Mouse (Mus musculus): ENCODE measurements at regions not wholly inside any gene's neighbourhood (a gene's known extent, or its start where the extent isn't known, plus 50 kb on each side); places are given as distances from the start of the nearest gene placed in this dataset.

DNA sequence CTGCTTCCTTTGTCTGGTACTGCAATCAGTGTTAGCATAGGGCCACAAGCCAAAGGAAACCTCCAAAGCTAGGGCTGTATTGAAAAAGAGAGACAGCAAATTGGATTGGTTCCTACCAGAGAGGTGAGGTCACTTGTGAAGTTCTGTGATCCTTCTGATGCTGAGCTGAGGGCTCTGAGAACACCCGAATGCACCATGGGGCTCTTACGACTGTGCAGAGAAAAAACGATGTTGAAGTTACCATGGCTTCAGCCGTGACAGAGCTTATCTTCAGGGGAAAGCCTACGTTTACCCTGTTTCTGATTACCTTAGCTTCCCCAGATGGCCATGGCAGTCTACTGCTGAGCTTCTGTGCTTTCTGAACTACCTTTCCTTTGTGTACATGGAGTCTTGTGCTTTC lies 53.9 kb upstream of the Fmo9 start:
- DNase-seq (ENCODE audit: low spot score), result no peak

DNA sequence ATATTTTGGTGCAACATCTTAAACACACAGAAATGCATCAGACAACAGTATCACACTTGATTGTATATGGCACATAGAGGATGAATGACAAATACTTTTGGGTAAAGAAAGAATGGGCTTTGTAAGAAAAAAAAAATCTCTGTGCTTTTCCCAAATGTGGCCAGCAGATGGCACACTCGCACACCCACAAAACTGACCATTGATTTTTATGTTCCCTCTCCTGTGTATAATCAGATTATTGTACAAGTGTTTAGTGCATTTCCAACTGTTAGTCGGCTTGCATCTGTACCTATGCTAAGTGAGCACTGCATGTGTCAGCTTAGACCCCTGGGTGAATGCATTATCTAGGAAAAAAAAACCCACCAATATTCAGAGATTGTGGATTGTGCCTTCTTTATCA lies 56.4 kb upstream of the Fmo9 start:
- DNase-seq (ENCODE audit: low spot score), result no peak

DNA sequence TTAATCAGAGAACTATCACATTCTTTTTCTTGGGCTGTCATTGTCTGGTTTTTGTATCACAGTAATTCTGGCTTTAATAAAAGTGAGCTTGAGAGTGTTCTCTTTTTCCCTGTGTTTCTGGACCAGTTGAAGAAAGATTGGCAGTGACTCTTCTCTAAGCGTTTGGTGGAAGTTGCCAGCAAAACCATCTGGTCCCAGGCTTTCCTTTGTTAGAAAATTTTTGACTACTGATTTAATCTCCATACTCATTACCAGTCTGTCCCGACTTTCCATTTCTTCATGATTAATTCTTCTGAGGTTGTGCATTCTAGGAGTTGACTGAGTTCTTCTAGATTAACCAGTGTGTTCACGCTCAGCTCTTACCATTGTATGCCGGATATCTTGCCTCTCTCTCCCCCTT lies 68.6 kb upstream of the Fmo9 start:
- DNase-seq (ENCODE audit: low spot score), result no peak

DNA sequence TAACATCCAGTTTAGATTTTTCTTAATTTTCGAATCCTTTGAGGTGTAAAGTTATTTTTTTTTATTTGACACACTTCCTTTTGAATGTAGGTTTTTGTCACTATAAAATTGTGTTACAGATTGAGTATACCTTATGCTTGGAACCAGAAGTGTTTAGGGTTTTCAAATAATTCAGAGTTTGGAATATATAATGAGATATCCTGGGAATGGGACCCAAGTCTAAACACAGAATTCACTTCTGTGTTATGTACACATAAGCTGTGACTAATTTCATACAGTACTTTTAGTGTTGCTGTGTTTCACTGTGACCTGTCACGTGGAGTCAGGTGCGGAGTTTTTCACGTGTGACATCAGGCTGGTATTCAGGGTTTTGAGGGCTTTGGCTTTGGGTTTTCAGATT lies 69.1 kb upstream of the Fmo9 start:
- no peak for DNase-seq (ENCODE audit: low spot score)

DNA sequence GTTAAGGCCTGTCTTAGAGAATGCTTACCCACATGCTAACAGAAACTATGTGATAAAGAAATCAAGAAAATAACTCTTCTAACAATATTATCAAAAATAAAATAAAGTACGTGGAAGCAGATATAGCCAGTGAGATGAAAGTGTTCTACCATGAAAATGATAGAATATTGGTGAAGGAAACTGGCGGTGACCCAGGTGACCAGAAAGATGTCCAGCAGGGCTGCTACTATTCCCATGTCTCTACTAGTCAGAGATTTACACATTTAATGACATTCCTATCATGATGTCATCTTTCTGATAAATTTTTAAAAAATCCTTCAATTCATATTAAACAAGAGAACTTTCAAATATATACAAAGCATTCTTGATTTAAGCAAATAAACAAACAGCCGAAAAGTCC lies 69.8 kb upstream of the Fmo9 start:
- no peak for DNase-seq (ENCODE audit: low spot score)

DNA sequence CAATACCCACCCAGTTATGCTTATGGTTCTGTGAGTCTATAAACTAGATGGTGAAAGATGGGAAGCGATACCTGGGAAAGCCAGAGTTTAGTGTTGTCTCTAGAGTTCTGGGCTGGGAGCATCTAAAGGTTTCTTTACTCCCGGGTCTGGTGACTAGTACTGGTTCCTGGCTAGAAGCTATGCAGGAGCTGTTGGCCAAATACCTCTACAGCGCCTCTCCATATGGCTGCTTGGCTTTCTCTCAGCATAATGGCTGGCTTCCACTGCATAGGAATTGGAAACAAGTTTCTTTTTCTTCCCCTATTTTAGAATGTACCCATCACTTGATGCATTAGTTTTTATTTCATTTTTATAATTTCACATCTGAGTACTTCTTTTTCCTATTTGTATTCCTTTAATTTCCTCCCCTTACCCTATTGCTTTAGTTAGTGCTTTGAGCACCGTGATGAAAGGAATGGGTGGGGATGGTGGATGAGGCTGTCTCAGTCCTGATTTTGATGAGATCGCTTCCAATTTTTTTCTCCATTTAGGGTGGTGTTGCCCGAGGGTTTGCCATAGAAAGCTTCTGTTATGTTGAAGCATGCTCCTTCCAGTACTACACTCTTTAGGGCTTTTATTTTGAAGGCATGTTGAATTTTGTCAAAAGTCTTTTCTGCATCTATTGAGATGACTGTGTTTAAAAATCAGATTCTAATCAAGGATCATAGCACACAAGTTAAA lies 71.5 kb upstream of the Fmo9 start:
- DNase-seq (ENCODE audit: low spot score), result no peak

DNA sequence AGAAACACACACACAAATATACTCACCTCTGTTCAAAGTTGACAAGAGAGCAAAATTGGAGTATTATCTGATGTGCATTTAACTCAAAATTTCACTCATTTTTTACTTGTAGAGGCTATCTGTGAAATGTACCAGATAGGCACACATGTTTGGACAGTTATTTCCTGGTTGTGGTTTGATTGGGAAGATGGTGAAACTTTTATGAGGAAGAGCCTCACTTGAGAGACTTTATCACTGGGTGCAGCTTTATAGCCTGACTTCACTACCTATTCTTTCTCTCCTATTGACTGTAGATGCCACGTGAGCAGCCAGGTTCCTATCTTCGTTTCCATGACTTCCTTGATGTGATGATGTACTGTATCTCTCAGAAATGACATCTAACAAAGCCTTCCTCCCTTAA lies 77.3 kb upstream of the Fmo9 start:
- no peak for DNase-seq (ENCODE audit: low spot score)

DNA sequence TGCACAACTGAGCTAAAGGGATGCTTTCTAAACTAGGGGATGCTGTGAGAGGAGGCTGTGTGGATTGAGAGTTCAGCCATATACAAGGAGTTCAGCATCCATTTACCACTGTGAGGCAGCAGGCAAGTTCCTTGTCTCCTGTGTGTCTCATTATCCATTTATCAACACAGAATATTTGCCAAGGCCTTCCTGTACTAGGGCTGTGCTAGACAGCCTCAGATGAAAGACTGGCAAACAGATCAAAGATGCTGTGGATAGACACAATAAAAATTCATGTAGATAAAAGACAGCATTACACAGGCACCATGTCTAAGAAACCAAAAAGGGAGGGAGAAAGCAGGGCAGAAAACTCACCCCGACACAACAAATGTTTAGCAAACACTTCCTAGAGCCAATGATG lies 91.5 kb upstream of the Fmo9 start:
- DNase-seq (ENCODE audit: low spot score), result no peak

DNA sequence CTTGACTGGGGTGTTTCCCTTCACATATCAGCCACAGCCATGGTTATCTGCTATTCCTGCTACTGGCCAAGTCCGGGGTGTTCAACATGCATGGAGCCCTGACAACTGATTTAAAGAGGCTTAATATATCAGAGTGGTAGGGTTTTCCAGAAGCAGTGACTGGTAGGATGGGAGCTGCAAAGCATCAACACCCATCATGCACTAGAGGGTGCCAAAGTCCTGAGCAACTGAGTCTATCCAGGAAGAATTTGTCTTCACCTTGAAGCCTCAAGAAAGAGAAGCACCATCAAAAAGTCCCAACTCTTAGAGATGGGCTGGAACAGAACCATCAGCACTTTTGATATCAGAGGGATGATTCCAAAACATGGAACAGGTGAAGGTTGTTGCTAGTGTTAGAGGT lies 100.5 kb upstream of the Fmo9 start:
- no peak for DNase-seq (ENCODE audit: low spot score)

DNA sequence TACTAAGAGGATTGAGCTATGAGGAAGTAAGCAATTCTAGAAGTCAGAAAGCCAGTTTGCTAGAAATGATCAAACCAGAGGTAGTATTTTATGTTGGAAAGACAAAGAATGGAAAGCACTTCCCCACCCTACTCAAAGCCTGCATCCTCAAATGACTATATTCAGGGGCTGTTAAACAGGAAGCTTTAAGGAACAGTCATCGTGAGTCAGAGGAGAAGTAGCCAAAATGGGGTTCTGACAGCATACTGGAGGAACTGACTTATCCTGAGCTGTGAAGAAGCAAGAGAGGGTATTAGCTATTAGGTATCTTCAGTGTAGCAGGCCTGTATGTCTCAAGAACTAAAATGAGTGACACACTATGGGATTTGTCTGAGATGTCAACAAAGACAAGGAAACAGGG lies 106.3 kb upstream of the Fmo9 start:
- DNase-seq (ENCODE audit: low spot score), result no peak

DNA sequence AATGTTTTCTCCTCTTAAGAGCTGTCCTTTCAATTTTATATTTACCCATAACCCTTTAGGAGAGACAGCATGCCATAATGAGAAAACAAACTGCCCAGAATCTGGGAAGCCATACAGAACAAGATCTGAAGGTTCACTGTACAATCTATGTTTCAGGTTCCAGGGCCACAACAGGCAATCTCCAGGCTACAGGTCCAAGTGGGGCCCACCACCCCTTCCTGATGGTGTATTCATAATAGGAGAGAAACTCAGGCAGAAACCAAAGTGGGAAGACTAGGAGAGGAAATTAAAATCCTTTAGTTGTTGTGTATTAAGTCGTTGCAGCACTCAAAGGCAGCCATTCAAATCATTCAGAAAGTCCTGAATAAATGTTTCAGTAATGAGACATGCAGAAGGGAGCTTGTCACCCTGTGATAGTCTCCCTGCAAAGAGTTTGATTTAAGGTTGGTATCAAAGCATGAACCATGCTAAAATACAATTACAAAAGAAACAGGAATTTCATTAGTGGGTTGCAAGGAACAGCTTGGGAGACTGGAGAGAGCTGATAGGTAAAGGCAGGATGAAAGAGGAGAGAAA lies 107.3 kb upstream of the Fmo9 start:
- DNase-seq (ENCODE audit: low spot score), result no peak

DNA sequence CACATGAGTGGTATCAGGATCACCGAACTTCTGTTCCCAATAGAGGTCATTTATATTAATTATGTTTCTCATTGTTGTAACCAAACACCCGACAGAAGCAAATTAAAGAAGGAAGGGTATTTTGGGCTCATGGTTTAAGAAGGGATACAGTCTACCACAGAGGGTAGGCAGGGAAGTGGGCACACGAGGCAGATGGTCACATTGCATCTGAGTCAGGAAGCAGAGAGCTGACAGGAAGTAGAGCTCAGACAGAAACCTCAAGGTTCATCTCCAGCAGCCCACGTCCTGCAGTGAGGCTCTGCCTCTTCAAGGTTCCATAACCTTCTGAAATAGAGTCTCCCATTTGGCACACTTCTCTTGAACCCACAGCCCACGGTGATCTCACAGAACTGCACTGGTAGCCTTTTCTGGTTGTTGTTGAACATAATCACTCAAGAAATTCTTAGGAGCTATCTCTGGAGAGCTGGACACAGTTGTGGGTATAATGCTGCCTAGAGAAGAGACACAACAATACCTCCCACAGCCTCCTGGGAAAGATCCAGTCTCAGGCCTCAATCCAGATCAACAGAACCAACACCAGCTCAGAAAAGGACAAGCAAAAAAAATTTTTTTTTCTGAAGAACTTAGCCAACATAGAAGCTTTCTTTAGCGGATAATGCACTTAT lies 111.5 kb upstream of the Fmo9 start:
- no peak for DNase-seq (ENCODE audit: low spot score)

DNA sequence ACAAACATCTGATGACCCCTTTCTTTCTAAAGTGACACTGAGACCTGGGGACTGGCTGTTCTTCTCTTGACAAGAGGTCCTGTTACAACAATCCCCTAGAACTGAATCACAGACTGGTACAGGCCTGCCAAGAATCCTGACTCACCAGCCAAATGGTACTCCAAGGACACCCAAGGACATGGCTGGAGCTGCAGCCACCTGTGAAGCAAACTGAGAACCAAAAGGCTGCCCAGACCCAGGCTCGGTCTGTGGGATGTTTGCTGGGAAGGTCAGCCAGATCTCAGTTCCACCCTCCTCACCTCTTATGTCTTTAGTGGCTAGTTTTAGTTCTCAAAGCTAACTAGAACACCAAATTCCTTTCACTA lies 112.1 kb upstream of the Fmo9 start:
- DNase-seq (ENCODE audit: low spot score), result no peak

DNA sequence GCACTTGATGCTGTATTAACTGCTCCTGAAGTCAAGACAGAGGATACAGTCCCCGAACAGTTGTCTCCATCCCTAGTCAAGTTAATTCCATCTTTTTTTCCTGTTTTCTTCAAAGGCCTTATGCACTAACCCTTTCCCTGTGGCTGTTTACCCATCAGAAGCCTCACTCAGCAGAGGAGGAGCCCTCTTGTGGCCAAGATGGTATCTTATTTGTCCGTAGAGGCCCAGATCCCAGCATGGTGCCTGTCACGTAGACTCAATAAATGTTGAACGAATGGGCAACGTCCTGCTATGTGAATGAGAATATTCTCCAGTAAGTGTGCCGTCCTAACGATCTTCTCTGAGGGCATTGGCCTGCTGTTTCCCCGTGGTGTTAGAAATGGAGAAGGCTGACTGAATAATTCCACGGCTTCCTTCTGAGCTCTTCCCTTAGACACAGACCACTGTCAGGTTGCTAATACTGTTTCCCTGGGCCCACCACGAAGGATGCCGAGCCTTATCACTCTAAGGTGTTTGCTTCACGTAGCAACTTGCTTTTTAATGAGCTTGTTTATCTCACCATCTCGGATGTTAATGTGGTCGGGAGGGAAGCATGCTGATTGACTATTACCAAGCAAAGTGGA lies 113.1 kb upstream of the Fmo9 start:
- DNase-seq (ENCODE audit: low spot score), result no peak

DNA sequence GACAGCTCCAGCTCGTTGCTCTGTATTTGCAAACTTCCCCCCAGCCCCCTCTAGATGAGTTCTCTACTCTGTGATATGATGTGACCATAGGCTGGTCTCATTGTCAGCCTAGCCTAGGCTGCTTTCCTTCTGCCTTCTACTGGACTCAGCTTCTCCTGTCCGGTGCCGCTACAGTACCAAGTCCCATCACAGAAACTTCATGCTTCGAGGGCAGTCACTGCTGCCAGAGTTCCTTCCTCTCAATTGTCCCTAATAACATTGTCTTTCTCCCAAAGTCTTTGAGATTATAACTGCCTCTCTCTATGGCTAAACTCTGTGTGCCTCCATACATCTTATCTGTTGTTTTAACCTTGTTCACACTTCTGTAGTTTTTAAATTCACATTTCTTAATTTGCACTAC lies 114.0 kb upstream of the Fmo9 start:
- DNase-seq (ENCODE audit: low spot score), result no peak

DNA sequence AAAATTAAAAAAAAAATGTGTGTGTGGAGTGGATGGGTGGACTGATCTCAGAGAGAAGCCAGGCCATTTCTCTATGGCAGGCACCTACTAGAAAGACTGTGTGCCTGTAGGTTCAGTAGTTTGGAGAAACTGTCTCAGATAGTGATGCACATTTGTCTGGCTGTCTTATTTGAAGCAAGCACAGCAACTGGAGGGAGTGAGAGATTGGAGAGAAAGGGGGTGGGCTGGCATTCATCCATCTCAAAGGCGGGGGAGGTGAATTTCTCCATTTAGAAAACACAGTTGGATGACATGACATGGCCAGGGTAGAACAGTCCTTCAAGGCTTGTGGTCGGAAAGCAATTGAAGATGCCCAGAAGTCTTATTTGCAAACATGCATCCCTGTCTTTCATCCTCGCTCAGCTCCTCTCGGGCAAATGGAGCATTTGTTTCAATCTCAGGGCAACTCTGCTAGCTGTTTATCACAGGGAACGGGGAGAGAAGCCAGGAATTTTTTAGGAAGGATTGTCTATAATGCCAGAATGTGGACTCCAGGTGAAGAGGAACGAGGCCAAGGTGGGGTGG lies 114.8 kb upstream of the Fmo9 start:
- no peak for DNase-seq (ENCODE audit: low spot score)

DNA sequence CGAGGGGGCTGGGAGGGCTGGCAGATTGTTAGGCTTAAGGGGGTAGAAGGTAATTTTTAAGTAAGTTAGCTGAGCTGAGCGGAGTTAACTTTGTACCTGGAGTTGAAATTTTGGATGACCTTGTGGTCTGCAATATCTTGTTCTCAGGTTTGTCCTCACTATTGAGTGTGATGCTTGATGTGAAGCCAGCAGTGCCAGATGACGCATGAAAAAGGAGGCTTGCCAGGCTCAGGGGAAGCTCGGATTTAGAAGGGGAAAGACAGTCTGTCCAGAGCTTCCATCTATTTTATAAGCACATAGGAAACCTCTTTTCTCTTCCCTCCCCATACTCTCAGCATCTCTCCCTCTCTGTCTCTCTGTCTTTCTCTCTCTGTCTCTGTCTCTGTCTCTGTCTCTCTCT lies 115.3 kb upstream of the Fmo9 start:
- DNase-seq (ENCODE audit: low spot score), result no peak

DNA sequence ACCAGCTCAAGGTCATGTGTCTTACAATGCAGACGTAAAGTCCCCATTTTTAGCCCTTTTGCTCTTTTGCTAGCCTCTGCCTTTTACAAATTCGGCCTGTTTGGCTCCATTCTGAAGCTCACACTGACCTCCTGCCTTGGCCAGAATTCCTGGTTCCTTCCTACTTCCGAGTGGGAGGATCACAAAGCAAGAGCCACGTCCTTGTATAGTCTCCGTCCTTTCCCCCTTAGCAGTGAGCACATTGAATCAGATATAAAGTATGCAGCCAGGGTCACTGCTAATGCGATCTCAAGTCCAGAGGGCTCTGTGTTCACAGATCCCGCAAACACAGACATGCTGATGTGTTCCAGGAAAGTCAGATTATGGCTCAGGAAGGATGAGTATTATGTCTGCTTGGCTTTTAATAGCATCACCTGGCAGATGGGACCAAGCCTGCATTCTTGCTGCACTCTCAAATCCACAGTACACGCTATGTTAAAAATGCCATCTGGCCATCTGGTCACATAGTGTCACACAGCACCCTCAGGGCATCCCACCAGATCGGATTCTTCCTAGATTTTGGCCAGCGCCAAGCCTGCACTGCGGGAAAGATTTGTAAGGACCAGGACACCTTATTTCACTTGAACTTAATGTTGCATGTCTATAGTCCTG lies 119.4 kb upstream of the Fmo9 start:
- no peak for DNase-seq (ENCODE audit: low spot score)

DNA sequence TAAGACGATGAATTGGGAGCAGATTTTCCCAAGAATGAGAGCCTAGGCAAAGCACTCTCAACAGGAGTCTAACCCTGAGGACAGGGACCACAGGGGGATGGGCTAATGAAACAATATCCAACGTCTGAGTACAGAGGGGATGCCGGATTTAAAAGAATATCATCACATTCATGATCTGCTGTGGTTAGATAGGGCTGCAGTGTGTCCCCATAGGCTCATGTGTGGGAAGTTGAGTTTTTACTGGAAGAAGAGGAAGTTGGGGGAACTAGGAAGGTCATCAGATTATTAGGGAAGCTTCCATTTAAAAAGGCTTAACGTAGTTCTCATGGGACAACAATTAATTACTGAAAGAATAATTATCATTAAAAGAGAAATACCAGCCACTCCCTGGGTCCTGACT lies 120.3 kb upstream of the Fmo9 start:
- DNase-seq (ENCODE audit: low spot score), result no peak

DNA sequence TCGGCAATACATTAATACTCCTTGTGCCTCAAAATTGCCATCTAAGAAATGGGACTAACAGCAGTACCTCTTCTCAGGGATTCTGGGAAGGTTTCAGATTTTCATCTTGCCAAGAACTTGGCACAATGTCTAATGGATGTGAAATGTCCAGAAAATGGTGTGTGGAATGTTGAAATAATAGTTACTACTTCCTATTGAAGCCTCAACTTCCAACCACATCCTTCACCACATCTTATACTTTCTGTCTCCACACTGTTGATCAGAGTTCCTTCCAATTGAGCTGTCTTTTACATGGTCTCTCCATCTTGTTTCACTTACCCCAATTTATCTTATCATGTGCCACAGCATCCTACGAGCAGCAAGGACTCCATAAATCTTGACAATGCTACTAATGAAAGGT lies 122.3 kb upstream of the Fmo9 start:
- DNase-seq (ENCODE audit: low spot score), result no peak

DNA sequence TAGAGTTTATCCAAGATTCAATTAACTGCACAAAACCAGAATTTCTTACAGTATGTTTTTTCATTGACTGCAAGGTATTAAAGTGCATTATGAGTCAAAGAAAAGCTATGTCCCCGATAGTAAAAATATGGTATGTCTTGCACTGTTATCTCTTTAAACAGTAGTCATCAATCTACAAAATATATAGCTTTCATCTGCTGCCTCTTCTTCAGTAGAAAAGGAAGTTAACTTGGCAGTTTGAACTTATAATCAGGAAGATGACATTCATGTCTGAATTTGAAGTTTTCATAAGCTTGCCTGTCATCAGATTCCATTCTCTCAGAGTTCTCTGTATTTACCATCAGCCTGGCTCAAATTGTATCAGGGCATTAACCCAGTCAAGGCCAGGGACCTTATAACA lies 122.7 kb upstream of the Fmo9 start:
- DNase-seq (ENCODE audit: low spot score), result no peak

DNA sequence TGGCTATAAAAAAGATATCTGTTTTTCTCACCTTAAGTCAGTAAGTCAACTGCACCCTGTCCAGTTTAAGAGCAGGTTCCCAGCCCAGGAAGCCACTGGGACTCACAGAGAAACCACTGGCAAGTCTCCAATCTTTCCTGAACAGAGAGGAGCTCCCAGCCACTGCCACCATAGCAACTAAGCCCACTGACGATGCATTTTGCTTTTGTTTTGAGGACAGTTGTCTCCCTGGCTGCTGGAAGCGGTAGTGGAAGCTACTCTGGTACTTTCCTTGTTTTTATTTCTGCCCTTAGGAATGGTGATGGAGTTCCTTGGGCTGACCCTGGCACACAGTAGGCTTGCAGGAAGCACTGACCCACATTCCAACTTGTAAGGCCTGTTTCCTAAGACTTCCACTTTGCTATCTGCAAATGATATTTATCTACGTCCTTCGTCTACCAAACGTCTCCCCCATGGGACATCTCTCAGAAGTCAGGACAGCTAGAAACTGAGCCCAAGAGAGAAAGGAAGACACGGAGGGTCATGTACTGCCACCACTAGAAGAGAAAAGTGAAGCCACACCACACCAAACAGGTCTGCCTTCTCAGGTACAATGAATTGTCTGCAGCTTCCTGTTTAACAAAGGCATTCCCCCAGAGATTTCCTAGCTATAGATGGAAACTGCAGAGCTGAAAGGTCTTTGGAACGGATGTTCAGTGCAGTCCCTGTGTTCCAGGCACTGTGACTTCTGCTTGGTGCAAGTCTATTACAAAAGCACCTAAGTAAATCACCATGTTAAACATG lies 125.7 kb upstream of the Fmo9 start:
- no peak for DNase-seq (ENCODE audit: low spot score)
